Mouse (Mus musculus) liver, embryonic 14.5 days (tissue): ENCODE measurements at regions not wholly inside any gene's neighbourhood (a gene's known extent, or its start where the extent isn't known, plus 50 kb on each side); places are given as distances from the start of the nearest gene placed in this dataset.

Source experiments
- ATAC-seq: fragments of 200-750 bp; cut with Nextera tagmentation; 2 replicates; pipeline ENCODE4 v1.8.0; 2017; ENCODE audit warnings: moderate number of reproducible peaks, mild to moderate bottlenecking, moderate library complexity; ENCODE audit not compliant: insufficient read depth
- DNase-seq, 3 experiments: peaks; one replicate each; pipeline ENCODE4 v3.0.0-alpha.2; 2012 to 2013; ENCODE audit warnings: low read depth in 3 of 3, low spot score in 3 of 3
- H3K27ac ChIP-seq: fragments of 300-500 bp; sonication (generic); 2 replicates; pipeline ENCODE4 v1.5.1; 2014; ENCODE audit warnings: moderate library complexity, mild to moderate bottlenecking, control low read depth, inconsistent platforms
- H3K27me3 ChIP-seq: fragments of 300-500 bp; sonication (generic); 2 replicates; pipeline ENCODE4 v1.6.1; 2014; ENCODE audit warnings: mild to moderate bottlenecking, low read length, moderate library complexity; ENCODE audit not compliant: control insufficient read depth, insufficient read depth
- H3K36me3 ChIP-seq: fragments of 300-500 bp; sonication (generic); replicated peaks from 2 replicates; pipeline ENCODE4 v1.6.1; 2014; ENCODE audit warnings: low read depth; ENCODE audit not compliant: control insufficient read depth, insufficient read depth
- H3K4me1 ChIP-seq, 2 experiments: fragments of 200-500 bp in 1 of 2; fragments of 300-500 bp in 1 of 2; sonication (generic) in 1 of 2; replicated peaks; 2 replicates each; pipeline ENCODE4 v1.6.1; 2012 to 2014; ENCODE audit warnings: antibody characterized with exemption in 1 of 2, inconsistent platforms in 1 of 2, low read length in 1 of 2; ENCODE audit not compliant: control insufficient read depth in 2 of 2, insufficient read depth in 2 of 2
- H3K4me2 ChIP-seq: fragments of 300-500 bp; sonication (generic); 2 replicates; pipeline ENCODE4 v1.6.1; 2014; ENCODE audit warnings: low read depth, mild to moderate bottlenecking, control low read depth, moderate library complexity
- H3K4me3 ChIP-seq, 2 experiments: fragments of 200-500 bp in 1 of 2; fragments of 300-500 bp in 1 of 2; sonication (generic) in 1 of 2; 2 replicates each; pipeline ENCODE4 v1.5.1; 2012 to 2014; ENCODE audit warnings: low read depth in 2 of 2, low read length in 2 of 2, mild to moderate bottlenecking in 2 of 2, control low read depth in 1 of 2, inconsistent platforms in 1 of 2, moderate library complexity in 1 of 2; ENCODE audit not compliant: insufficient read depth in 1 of 2
- H3K9ac ChIP-seq: fragments of 300-500 bp; sonication (generic); replicated peaks from 2 replicates; pipeline ENCODE4 v1.6.1; 2014; ENCODE audit warnings: mild to moderate bottlenecking, control low read depth, moderate library complexity
- H3K9me3 ChIP-seq: fragments of 300-500 bp; sonication (generic); 2 replicates; pipeline ENCODE4 v1.6.1; 2016; ENCODE audit warnings: low read length, mixed read lengths; ENCODE audit not compliant: control insufficient read depth
- CTCF ChIP-seq: IDR thresholded peaks from 2 replicates; pipeline ENCODE4 v1.5.1; 2016; ENCODE audit warnings: antibody characterized with exemption, low read depth, control low read depth
- EP300 ChIP-seq: IDR thresholded peaks from 2 replicates; pipeline ENCODE4 v1.6.1; 2016; ENCODE audit warnings: antibody characterized with exemption, low read depth
- WGBS: fragments of 180-500 bp; shearing (Covaris S2); extraction: QIAGEN DNeasy Blood & Tissue Kit; methylation state at CpG from one replicate; pipeline ENCODE4 v1.1.7; 2014; ENCODE audit not compliant: insufficient replicate concordance; 5-methylcytosine and 5-hydroxymethylcytosine counted together

DNA sequence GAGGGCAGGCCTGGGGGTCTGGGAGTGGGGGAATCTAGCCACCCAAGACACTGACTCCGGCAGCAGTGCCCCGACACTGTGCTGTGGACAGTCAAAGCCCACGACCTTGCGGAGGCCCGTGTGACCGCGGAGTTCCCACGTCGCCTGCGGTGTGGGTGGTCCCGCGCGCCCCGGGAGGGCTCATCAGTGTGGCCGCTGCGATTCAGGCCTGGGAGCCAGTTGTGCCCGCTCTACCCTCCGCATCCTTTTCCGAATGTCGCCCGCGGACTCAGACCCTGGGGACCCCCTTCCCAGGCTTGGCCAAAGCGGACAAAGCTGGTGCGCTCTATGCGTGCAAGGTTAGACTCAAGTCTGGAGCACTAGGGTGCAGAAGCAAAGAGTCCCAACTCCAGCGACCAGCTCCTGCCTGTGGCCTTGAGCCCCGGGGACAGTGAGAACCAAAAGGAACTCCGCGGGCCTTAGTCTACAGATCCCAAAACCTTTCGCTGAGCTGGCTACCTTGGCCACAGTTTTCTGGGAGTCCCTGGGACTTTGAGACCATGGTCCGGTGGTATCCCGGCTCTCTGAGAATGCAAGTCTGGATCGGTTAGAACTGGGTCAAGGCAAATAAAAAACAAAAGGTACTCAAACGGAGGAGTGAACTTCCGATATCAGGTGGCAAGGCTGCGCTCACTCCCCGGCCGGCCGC is 90.1 kb upstream of the Dio3 start:
- Histone ChIP-seq H3K36me3 (no peaks in the 10 kb centered on the region), H3K27ac (no peak overlapping the region), H3K9ac (no peak overlapping the region), H3K4me2 (no peak overlapping the region), H3K27me3 (peaks cover 39% of the 10 kb centered on the region), H3K4me3 (no peak overlapping the region), H3K4me1 (no peaks in the 10 kb centered on the region), H3K9me3 (no peaks in the 10 kb centered on the region)
- DNase-seq: no peak
- WGBS: 3% methylated on average over 39 of the region's 39 CpGs
- ATAC-seq: no peak
- TF ChIP-seq EP300: no peak
- no peak for TF ChIP-seq CTCF

DNA sequence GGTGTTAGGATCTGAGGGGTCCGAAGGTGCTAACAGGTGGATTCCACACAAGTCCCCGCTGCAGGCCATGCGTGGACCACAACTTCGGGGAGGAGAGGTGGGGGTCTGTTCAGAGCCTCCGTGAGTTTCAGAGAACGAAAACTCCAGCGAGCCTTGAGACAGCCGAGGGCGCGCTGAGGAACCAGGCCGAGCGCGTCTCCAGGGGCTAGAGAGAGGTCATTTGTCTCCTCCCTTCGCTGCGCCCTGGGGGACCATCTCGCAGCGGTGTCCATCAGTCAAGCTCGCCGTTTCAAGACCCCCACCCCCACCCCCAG is 89.6 kb upstream of the Dio3 start:
- H3K36me3 ChIP-seq: no peaks in the 10 kb centered on the region
- H3K27me3 ChIP-seq: peaks cover 39% of the 10 kb centered on the region
- H3K27ac ChIP-seq: no peak overlapping the region
- DNase-seq: no peak
- no peaks in the 10 kb centered on the region for H3K9me3 ChIP-seq
- H3K9ac ChIP-seq: no peak overlapping the region
- no peaks in the 10 kb centered on the region for H3K4me1 ChIP-seq
- no peak for ATAC-seq
- TF ChIP-seq CTCF (no peak), EP300 (no peak)
- H3K4me3 ChIP-seq: no peak overlapping the region
- WGBS: 0% methylated on average over 19 of the region's 19 CpGs
- H3K4me2 ChIP-seq: no peak overlapping the region

DNA sequence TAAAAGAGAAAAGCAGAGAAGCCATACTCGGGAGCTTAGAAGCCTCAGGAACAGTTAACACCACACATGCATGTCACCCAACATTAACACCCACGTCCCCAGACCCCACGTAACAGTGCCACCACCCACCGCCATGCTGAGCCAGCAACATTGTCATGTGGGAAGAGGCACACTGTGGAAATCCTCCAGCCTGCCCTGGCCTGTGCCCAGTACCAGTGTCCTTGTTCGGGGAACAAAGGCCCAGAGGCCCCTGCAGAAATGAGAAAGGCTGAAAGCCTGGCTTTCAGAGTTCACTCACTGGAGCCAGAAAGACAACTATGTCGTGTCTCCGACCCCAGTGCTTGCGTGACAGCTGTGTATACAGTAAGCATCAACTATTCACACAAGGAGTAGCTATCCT is 86.7 kb upstream of the Dio3 start:
- Histone ChIP-seq H3K9me3 (no peaks in the 10 kb centered on the region), H3K4me2 (no peak overlapping the region), H3K4me3 (no peak overlapping the region), H3K36me3 (no peaks in the 10 kb centered on the region), H3K27ac (no peak overlapping the region), H3K4me1 (no peaks in the 10 kb centered on the region), H3K9ac (no peak overlapping the region), H3K27me3 (peaks cover 31% of the 10 kb centered on the region)
- 53% methylated on average over 8 of the region's 8 CpGs for WGBS
- ATAC-seq: no peak
- no peak for TF ChIP-seq EP300
- no peak for TF ChIP-seq CTCF
- DNase-seq: no peak

DNA sequence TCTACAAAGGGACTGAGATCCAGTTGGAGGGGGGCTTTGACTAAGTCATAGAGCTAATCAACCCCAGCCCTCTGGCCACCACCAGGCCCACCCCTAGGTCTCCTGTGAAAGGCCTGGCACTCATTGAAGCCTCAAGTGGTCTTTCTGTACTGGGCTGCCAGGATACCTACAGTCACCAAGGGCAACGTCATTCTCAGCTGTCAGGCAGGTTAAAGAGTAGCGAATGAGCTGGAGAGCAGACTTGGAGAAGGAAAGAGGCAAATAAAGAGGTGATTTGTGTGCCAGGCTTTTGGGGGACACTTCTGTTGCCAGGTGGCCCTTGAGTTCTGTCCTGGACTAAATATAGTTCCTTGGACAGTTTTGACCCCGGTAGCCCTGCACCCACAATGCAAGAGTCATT is 81.5 kb upstream of the Dio3 start:
- Histone ChIP-seq H3K4me1 (no peaks in the 10 kb centered on the region), H3K27me3 (no peaks in the 10 kb centered on the region), H3K4me2 (no peak overlapping the region), H3K9ac (no peak overlapping the region), H3K36me3 (no peaks in the 10 kb centered on the region), H3K27ac (no peak overlapping the region), H3K9me3 (no peaks in the 10 kb centered on the region), H3K4me3 (no peak overlapping the region)
- DNase-seq (no peak), ATAC-seq (no peak)
- TF ChIP-seq EP300: no peak
- no peak for TF ChIP-seq CTCF
- 61% methylated on average over 3 of the region's 3 CpGs for WGBS

DNA sequence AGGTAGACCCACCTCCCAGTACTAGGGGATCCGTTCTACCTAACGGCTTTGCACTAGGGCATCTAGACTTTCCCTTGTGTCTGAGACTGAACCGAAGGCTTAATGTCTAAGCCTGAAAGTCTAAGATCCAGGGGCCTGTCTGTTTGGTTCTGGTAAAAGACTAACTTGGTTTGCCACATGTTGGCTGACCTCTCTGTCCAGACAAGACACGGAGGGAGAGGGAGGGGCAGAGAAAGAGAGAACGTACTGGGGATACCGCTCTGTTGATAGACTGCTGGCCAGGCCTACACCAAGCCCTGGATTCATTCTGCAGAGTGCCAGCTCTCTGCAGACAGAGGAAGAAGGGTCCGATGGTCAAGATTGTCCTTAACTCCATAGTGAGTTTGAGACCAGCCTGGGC is 78.4 kb upstream of the Dio3 start:
- WGBS: 71% methylated on average over 7 of the region's 7 CpGs
- no peak overlapping the region for H3K4me2 ChIP-seq
- no peaks in the 10 kb centered on the region for H3K36me3 ChIP-seq
- no peaks in the 10 kb centered on the region for H3K27me3 ChIP-seq
- H3K4me3 ChIP-seq: no peak overlapping the region
- no peak overlapping the region for H3K9ac ChIP-seq
- TF ChIP-seq CTCF (no peak), EP300 (no peak)
- DNase-seq (no peak), ATAC-seq (no peak)
- H3K9me3 ChIP-seq: no peaks in the 10 kb centered on the region
- no peaks in the 10 kb centered on the region; a peak in 1 of 4 replicates for H3K4me1 ChIP-seq
- H3K27ac ChIP-seq: no peak overlapping the region
